Mouse (Mus musculus) cerebellum, adult 2 months (tissue): ENCODE data around the gene Adamtsl3.

Experiments
- CTCF ChIP-seq: fragments of 200-500 bp; IDR thresholded peaks from 2 replicates; pipeline ENCODE4 v1.5.1; 2011; ENCODE audit warnings: low read depth, mild to moderate bottlenecking, control low read depth, low read length, moderate library complexity, borderline replicate concordance; ENCODE audit not compliant: insufficient read depth
- POLR2A ChIP-seq: fragments of 200-500 bp; IDR thresholded peaks from 2 replicates; pipeline ENCODE4 v1.6.1; 2011; ENCODE audit warnings: low read length, control low read depth, borderline replicate concordance; ENCODE audit not compliant: insufficient read depth

GRCm38 (mm10) chr7:82433226-82433625 is 97.7 kb downstream of the Adamtsl3 start:
- TF ChIP-seq POLR2A (no peak), CTCF (no peak)
